Mouse (Mus musculus): ENCODE measurements around the gene Nt5dc1.
"Not testable (repeated sequence)": the region's sequence is repeated elsewhere in the genome, so short reads cannot be mapped to it uniquely, and the experiment has no call there.

The Nt5dc1 gene

GRCm38 (mm10) chr10:34316571-34317216, 101.7 kb downstream of the Nt5dc1 start:
- DNase-seq (ENCODE audit: low spot score in 2 of 2) = peak in 1 of 2 experiments; percentile 78

- no peak for DNase-seq (ENCODE audit: low spot score in 2 of 2)
Observed at GRCm38 (mm10) chr10:34312536-34312935, 105.8 kb downstream of the Nt5dc1 start.

GRCm38 (mm10) chr10:34309915-34310685, 108.3 kb downstream of the Nt5dc1 start:
- no peak for DNase-seq (ENCODE audit: low spot score in 2 of 2)

- no peak for DNase-seq (ENCODE audit: low spot score in 2 of 2)
Observed at GRCm38 (mm10) chr10:34307070-34307469, 111.3 kb downstream of the Nt5dc1 start.

- no peak for DNase-seq (ENCODE audit: low spot score in 2 of 2)
Observed at GRCm38 (mm10) chr10:34300368-34300767, 118.0 kb downstream of the Nt5dc1 start.

GRCm38 (mm10) chr10:34297980-34298753, 120.2 kb downstream of the Nt5dc1 start:
- no peak for DNase-seq (ENCODE audit: low spot score in 2 of 2)

- DNase-seq (ENCODE audit: low spot score in 2 of 2) = peak; percentile 90 to 95
Observed at GRCm38 (mm10) chr10:34297299-34297979, 120.9 kb downstream of the Nt5dc1 start, which contains the start of gene Tspyl4. TSS of gene Tspyl4 (plus strand) at chr10:34297442.

- DNase-seq (ENCODE audit: low spot score in 2 of 2) = no peak
Observed at GRCm38 (mm10) chr10:34296911-34297298, 121.4 kb downstream of the Nt5dc1 start.

GRCm38 (mm10) chr10:34282420-34283238, 135.7 kb downstream of the Nt5dc1 start:
- DNase-seq (ENCODE audit: low spot score in 2 of 2) = peak; percentile 26 to 36

GRCm38 (mm10) chr10:34281962-34282388, 136.4 kb downstream of the Nt5dc1 start, which contains the start of gene Tspyl1:
TSS of gene Tspyl1 (plus strand) at chr10:34282190.
- DNase-seq (ENCODE audit: low spot score in 2 of 2) = peak; percentile 97 to 98

GRCm38 (mm10) chr10:34281211-34281961, 137.0 kb downstream of the Nt5dc1 start:
- peak in 1 of 2 experiments; percentile 26 for DNase-seq (ENCODE audit: low spot score in 2 of 2)

- peak; percentile 29 to 44 for DNase-seq (ENCODE audit: low spot score in 2 of 2)
Observed at GRCm38 (mm10) chr10:34280591-34281175, 137.7 kb downstream of the Nt5dc1 start.

GRCm38 (mm10) chr10:34271681-34272080, 146.7 kb downstream of the Nt5dc1 start:
- peak in 1 of 2 experiments; percentile 7 for DNase-seq (ENCODE audit: low spot score in 2 of 2)

- DNase-seq (ENCODE audit: low spot score in 2 of 2) = no peak
Observed at GRCm38 (mm10) chr10:34267312-34268070, 150.9 kb downstream of the Nt5dc1 start.

- DNase-seq (ENCODE audit: low spot score in 2 of 2) = no peak
Observed at GRCm38 (mm10) chr10:34265106-34265505, 153.2 kb downstream of the Nt5dc1 start.

GRCm38 (mm10) chr10:34252833-34253232, 165.5 kb downstream of the Nt5dc1 start:
- not testable (repeated sequence) for DNase-seq (ENCODE audit: low spot score in 2 of 2)

- DNase-seq (ENCODE audit: low spot score in 2 of 2) = no peak
Observed at GRCm38 (mm10) chr10:34249594-34249993, 168.8 kb downstream of the Nt5dc1 start.

GRCm38 (mm10) chr10:34247757-34248156, 170.6 kb downstream of the Nt5dc1 start:
- no peak for DNase-seq (ENCODE audit: low spot score in 2 of 2)

- no peak for DNase-seq (ENCODE audit: low spot score in 2 of 2)
Observed at GRCm38 (mm10) chr10:34246106-34246505, 172.2 kb downstream of the Nt5dc1 start.

All from right cerebral cortex, postnatal 36 days (tissue).